Mouse (Mus musculus) intestine, embryonic 15.5 days (tissue): ENCODE results near the gene Alg5. TPM values are rescaled to one million over a fixed set of nuclear protein-coding genes. Genes with fewer than 3 reads are reported as not detected.
"Not testable (repeated sequence)": the region's sequence is repeated elsewhere in the genome, so short reads cannot be mapped to it uniquely, and the experiment has no call there.

ENCODE experiments used
- ATAC-seq: fragments of 200-750 bp; cut with Nextera tagmentation; 2 replicates; pipeline ENCODE4 v1.8.0; 2017; ENCODE audit warnings: moderate TSS enrichment, moderate library complexity
- H3K27ac ChIP-seq: fragments of 300-500 bp; sonication (generic); 2 replicates; pipeline ENCODE4 v1.5.1; 2015; ENCODE audit warnings: mild to moderate bottlenecking, inconsistent platforms
- H3K27me3 ChIP-seq: fragments of 300-500 bp; sonication (generic); replicated peaks from 2 replicates; pipeline ENCODE4 v1.6.1; 2015; ENCODE audit warnings: inconsistent platforms
- H3K36me3 ChIP-seq: fragments of 300-500 bp; sonication (generic); 2 replicates; pipeline ENCODE4 v1.6.1; 2015; ENCODE audit warnings: inconsistent platforms
- H3K4me1 ChIP-seq: fragments of 300-500 bp; sonication (generic); replicated peaks from 2 replicates; pipeline ENCODE4 v1.6.1; 2015; ENCODE audit warnings: inconsistent platforms
- H3K4me2 ChIP-seq: fragments of 300-500 bp; sonication (generic); replicated peaks from 2 replicates; pipeline ENCODE4 v1.6.1; 2015; ENCODE audit warnings: mild to moderate bottlenecking, inconsistent platforms
- H3K4me3 ChIP-seq: fragments of 300-500 bp; sonication (generic); replicated peaks from 2 replicates; pipeline ENCODE4 v1.5.1; 2015; ENCODE audit warnings: inconsistent platforms
- H3K9ac ChIP-seq: fragments of 300-500 bp; sonication (generic); 2 replicates; pipeline ENCODE4 v1.6.1; 2015; ENCODE audit warnings: inconsistent platforms
- H3K9me3 ChIP-seq: fragments of 300-500 bp; sonication (generic); 2 replicates; pipeline ENCODE4 v1.6.1; 2016; ENCODE audit warnings: inconsistent platforms
- WGBS: fragments of 180-500 bp; shearing (Covaris S2); methylation state at CpG from one replicate; pipeline ENCODE4 v1.1.7; 2015; 5-methylcytosine and 5-hydroxymethylcytosine counted together
- polyA plus RNA-seq: library from polyadenylated mRNA; unstranded; fragments of >200 nt; fragmentation: Nextera tagmentation; extraction: Ambion mirVana; gene quantifications from 2 replicates; pipeline ENCODE4 v1.2.1, GENCODE M21; 2015

Alg5 gene
- polyA plus RNA-seq, 1 experiment from 2014 or later: 62.6 TPM

DNA sequence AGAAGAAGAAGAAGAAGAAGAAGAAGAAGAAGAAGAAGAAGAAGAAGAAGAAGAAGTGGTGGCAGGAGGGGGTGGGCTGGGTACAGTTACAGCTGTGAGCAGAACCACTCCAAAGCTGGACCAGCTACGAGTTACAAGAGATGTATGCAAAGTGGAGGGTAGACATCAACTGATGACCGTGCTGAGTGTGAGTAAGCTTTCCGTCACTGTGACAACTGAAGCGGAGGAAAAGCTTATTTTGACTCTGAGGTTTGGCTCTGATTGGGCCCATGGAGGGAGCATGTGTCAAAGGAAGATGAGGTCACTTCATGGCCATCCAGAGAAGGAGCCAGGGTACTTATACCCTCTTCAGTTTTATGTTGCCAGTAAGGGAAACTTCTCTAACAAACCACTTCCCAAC, 18.1 kb downstream of the Alg5 start:
- H3K27ac ChIP-seq: no peak overlapping the region
- ATAC-seq: no peak
- H3K27me3 ChIP-seq: peaks cover 10% of the 10 kb centered on the region; the same call in 1 of the 2 replicates
- peaks cover 9% of the 10 kb centered on the region; the same call in 1 of the 2 replicates for H3K4me1 ChIP-seq
- WGBS: 70% methylated on average over 4 of the region's 4 CpGs
- H3K4me2 ChIP-seq: no peak overlapping the region
- H3K9me3 ChIP-seq: no peaks in the 10 kb centered on the region
- no peak overlapping the region for H3K9ac ChIP-seq
- H3K36me3 ChIP-seq: peaks cover 19% of the 10 kb centered on the region
- no peak overlapping the region for H3K4me3 ChIP-seq

- H3K27ac ChIP-seq: peak within 1 kb of the TSS; percentile 83
- H3K9ac ChIP-seq: peak within 1 kb of the TSS; percentile 69
- H3K4me3 ChIP-seq: peak within 1 kb of the TSS; percentile 66
- peaks cover 9% of the 10 kb centered on the region; the same call in 1 of the 2 replicates for H3K4me1 ChIP-seq
- WGBS: under 1% methylated on average over 66 of the region's 66 CpGs
- peak; percentile 87 for ATAC-seq
- H3K36me3 ChIP-seq: peaks cover 8% of the 10 kb centered on the region; the same call in 1 of the 2 replicates
- peak within 1 kb of the TSS; percentile 91 for H3K4me2 ChIP-seq
- peaks cover 10% of the 10 kb centered on the region; the same call in 1 of the 2 replicates for H3K27me3 ChIP-seq
- H3K9me3 ChIP-seq: no peaks in the 10 kb centered on the region
These were observed 20.1 kb downstream of the Alg5 start, which contains the start of gene Smad9 for GRCm38 (mm10) chr3:54755145-54756041. Smad9 (plus strand) TSS chr3:54755582.

DNA sequence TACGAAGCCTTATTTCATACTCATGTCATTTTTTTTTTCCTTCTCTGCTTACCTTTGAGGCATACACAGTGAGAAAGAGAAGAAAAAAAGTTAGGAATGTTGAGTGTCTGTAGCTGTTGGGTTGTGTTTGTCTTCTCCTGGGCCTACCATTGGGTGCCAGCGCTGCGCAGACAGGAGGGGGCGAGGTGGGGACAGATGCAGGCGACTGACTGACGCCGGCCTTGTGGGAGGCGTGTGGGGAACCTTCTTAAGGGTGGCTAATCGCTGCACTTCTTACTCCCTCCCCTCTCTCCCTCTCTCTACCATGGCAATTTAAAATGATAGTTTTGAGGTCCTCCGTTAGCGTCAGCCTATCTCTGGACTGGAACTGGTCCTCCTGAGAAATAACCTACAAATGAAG, 20.7 kb downstream of the Alg5 start:
- peak overlapping the region; percentile 83 for H3K27ac ChIP-seq
- peak overlapping the region; percentile 69; the same call in 1 of the 2 replicates for H3K9ac ChIP-seq
- peak overlapping the region; percentile 91 for H3K4me2 ChIP-seq
- no peaks in the 10 kb centered on the region for H3K9me3 ChIP-seq
- WGBS: 4% methylated on average over 11 of the region's 11 CpGs
- peaks cover 9% of the 10 kb centered on the region; the same call in 1 of the 2 replicates for H3K4me1 ChIP-seq
- 0 out of 2 replicates have a peak, but pooled peaks cover 3% of the 10 kb centered on the region for H3K36me3 ChIP-seq
- peak overlapping the region; percentile 66 for H3K4me3 ChIP-seq
- H3K27me3 ChIP-seq: peaks cover 10% of the 10 kb centered on the region; the same call in 1 of the 2 replicates
- peak; percentile 60 for ATAC-seq

GRCm38 (mm10) chr3:54757446-54757845, 22.1 kb downstream of the Alg5 start:
- WGBS: 63% methylated on average over 8 of the region's 8 CpGs
- Histone ChIP-seq H3K4me2 (peak overlapping the region; percentile 6; the same call in 1 of the 2 replicates), H3K27ac (no peak overlapping the region), H3K27me3 (peaks cover 10% of the 10 kb centered on the region; the same call in 1 of the 2 replicates), H3K4me1 (peaks cover 9% of the 10 kb centered on the region; the same call in 1 of the 2 replicates), H3K36me3 (no peaks in the 10 kb centered on the region), H3K4me3 (no peak overlapping the region), H3K9ac (no peak overlapping the region), H3K9me3 (no peaks in the 10 kb centered on the region)
- ATAC-seq: no peak

- Histone ChIP-seq H3K9ac (no peak overlapping the region), H3K4me1 (peaks cover 9% of the 10 kb centered on the region; the same call in 1 of the 2 replicates), H3K27me3 (peaks cover 10% of the 10 kb centered on the region; the same call in 1 of the 2 replicates), H3K36me3 (no peaks in the 10 kb centered on the region), H3K4me3 (no peak overlapping the region), H3K27ac (no peak overlapping the region), H3K9me3 (no peaks in the 10 kb centered on the region), H3K4me2 (no peak overlapping the region)
- WGBS: 66% methylated on average over 9 of the region's 9 CpGs
- no peak for ATAC-seq
These were observed 23.9 kb downstream of the Alg5 start for GRCm38 (mm10) chr3:54759211-54759610.

DNA sequence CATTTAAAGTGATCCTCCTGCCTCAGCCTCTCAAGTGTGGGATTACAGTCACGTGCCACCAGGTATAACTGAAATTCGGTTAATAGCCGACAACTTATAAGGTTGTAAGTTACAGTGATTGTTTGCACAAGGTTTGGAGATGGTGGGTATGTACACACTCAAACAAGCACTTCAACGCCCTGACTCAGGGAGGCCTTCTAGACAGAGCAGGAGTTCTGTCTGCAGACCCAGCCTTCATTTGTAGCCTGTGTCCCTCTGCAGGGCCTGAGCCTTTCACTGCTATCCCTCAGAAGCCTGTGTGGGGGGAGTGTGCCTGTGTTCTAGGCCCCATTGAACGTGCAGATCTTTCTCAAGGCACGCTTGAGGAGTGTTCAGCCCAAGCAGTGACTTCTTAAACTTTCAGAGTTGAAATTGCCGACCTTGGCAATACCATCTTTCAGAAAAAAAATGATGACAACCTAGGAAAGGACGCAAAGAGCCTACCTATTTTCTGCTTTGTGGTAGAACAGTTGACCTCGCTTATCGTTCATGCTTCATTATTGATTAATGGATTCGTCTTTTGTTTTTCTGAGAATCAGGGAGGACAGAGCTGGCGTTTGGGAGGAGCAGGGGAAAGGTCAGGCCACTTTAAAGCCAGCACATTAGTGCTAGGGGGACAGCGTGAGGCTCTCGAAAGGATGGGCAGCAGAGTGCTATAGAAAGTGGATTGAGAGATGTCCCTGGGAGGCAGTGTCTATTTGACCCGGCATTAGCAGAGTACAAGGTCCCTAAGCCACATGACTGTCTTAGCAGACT, 25.2 kb downstream of the Alg5 start:
- Histone ChIP-seq H3K4me3 (no peak overlapping the region), H3K9ac (no peak overlapping the region), H3K36me3 (no peaks in the 10 kb centered on the region), H3K4me2 (no peak overlapping the region), H3K9me3 (no peaks in the 10 kb centered on the region), H3K27me3 (peaks cover 2% of the 10 kb centered on the region; the same call in 1 of the 2 replicates), H3K4me1 (peaks cover 4% of the 10 kb centered on the region; the same call in 1 of the 2 replicates), H3K27ac (no peak overlapping the region)
- 58% methylated on average over 15 of the region's 15 CpGs for WGBS
- ATAC-seq: no peak

DNA sequence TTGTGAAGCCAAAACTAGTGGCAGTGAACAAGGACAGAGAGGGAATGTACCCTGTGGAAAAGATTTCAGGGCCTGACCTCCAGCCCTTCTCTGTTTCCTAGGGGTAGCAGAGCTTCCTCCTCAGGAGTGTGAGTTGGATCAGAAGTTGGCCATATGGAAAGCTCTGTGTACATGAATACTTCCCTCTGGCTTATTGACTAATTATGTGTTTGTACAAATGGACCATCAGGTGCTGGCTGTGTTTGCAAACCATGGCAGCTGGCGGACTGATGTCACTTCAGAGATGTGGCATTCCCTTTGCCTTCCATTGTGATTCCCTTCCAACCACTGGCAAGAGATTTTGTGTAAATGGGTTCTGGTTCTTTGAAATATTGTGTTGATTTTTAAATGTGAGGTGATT, 25.9 kb downstream of the Alg5 start:
- ATAC-seq: no peak
- WGBS: 85% methylated on average over 1 of the region's 1 CpGs

GRCm38 (mm10) chr3:54764418-54764817, 29.1 kb downstream of the Alg5 start:
- Histone ChIP-seq H3K9ac (no peak overlapping the region), H3K4me3 (no peak overlapping the region), H3K27me3 (no peaks in the 10 kb centered on the region), H3K4me1 (no peaks in the 10 kb centered on the region), H3K27ac (no peak overlapping the region), H3K36me3 (no peaks in the 10 kb centered on the region), H3K4me2 (peak overlapping the region; percentile 33), H3K9me3 (no peaks in the 10 kb centered on the region)
- 0 out of 2 replicates have a peak, but pooled peaks have one; percentile 18 for ATAC-seq
- 69% methylated on average over 18 of the region's 18 CpGs for whole genome bisulfite sequencing

More for the DNA sequence above, 25.9 kb downstream of the Alg5 start:
- Histone ChIP-seq H3K4me2 (no peak overlapping the region), H3K9me3 (no peaks in the 10 kb centered on the region), H3K4me1 (peaks cover 1% of the 10 kb centered on the region; the same call in 1 of the 2 replicates), H3K27ac (no peak overlapping the region), H3K9ac (no peak overlapping the region), H3K4me3 (no peak overlapping the region), H3K27me3 (no peaks in the 10 kb centered on the region), H3K36me3 (no peaks in the 10 kb centered on the region)

GRCm38 (mm10) chr3:54765521-54765920, 30.2 kb downstream of the Alg5 start:
- not testable (repeated sequence) for ATAC-seq, H3K4me2 ChIP-seq, H3K27me3 ChIP-seq, H3K4me3 ChIP-seq, H3K4me1 ChIP-seq, H3K9me3 ChIP-seq, H3K9ac ChIP-seq, H3K36me3 ChIP-seq
- 0 out of 2 replicates have a peak overlapping the region, but pooled peaks have one; percentile 48 for H3K27ac ChIP-seq
- 85% methylated on average over 6 of the region's 6 CpGs for WGBS

DNA sequence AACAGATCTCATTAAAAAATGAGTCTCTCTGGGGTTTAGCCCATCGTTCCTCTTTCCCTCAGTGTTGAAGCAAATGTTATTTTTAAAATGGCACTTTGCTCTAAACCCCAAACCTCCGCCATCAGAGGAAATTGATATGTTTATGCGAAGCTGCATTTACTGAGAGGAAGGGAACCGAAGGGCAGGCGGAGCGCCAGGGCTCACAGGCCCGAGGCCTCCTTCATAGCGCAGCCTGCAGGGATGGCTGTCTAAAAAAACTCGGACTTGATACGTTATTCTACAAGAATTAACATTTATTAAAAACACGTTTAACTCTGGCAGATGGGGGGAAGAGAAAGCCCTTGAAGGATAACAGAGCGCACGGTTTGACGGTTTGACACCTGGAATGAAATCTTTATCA, 30.7 kb downstream of the Alg5 start:
- ATAC-seq: peak; percentile 28; the same call in 1 of the 2 replicates
- no peak overlapping the region for H3K4me2 ChIP-seq

DNA sequence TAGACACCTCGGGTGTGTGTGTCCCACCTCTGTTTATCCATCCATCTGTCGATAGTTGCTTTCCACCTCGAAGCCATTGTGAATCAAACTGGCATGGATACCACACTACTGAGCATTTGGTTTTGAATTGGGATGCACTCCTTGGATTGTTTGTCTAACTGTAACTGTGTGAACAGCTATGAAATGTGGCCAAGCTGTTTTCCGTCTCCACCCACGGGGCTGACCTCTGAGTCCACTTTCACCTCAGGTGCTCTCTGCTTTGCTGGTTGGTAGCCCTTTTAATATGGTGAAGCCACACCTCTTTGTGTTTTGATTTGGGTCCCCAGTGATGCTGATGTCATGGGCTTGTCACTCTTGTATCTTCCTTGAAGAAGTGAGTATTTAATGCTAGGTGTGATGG, 31.5 kb downstream of the Alg5 start:
- no peaks in the 10 kb centered on the region for H3K27me3 ChIP-seq
- H3K4me2 ChIP-seq: peak overlapping the region; percentile 33; the same call in 1 of the 2 replicates
- H3K4me1 ChIP-seq: no peaks in the 10 kb centered on the region
- no peak overlapping the region for H3K4me3 ChIP-seq
- H3K27ac ChIP-seq: peak overlapping the region; percentile 48
- H3K9ac ChIP-seq: no peak overlapping the region
- H3K36me3 ChIP-seq: no peaks in the 10 kb centered on the region
- ATAC-seq: no peak
- H3K9me3 ChIP-seq: no peaks in the 10 kb centered on the region
- 55% methylated on average over 5 of the region's 5 CpGs for WGBS

More for the DNA sequence above, 30.7 kb downstream of the Alg5 start:
- WGBS: 48% methylated on average over 14 of the region's 14 CpGs
- H3K27me3 ChIP-seq: no peaks in the 10 kb centered on the region
- peak overlapping the region; percentile 40; the same call in 1 of the 2 replicates for H3K27ac ChIP-seq
- no peaks in the 10 kb centered on the region for H3K4me1 ChIP-seq
- no peaks in the 10 kb centered on the region for H3K36me3 ChIP-seq
- no peak overlapping the region for H3K9ac ChIP-seq
- no peaks in the 10 kb centered on the region for H3K9me3 ChIP-seq
- no peak overlapping the region for H3K4me3 ChIP-seq

- H3K4me3 ChIP-seq: no peak overlapping the region
- no peaks in the 10 kb centered on the region for H3K36me3 ChIP-seq
- H3K27me3 ChIP-seq: no peaks in the 10 kb centered on the region
- no peak overlapping the region for H3K9ac ChIP-seq
- ATAC-seq: no peak
- 80% methylated on average over 8 of the region's 8 CpGs for WGBS
- no peaks in the 10 kb centered on the region for H3K4me1 ChIP-seq
- no peak overlapping the region for H3K4me2 ChIP-seq
- no peak overlapping the region for H3K27ac ChIP-seq
- no peaks in the 10 kb centered on the region for H3K9me3 ChIP-seq
These were observed 33.3 kb downstream of the Alg5 start for GRCm38 (mm10) chr3:54768592-54768991.
